Mouse (Mus musculus) embryonic stem cell, embryonic (primary cell): ENCODE data around the gene Papln.

Experiments
- CTCF ChIA-PET, 4 experiments: fragments of 300-600 bp in 2 of 4; fragments of 350-600 bp in 2 of 4; sonication (Branson Sonifier 250); formaldehyde crosslinking; loops; one replicate each; lab custom pipeline; 2022; ENCODE audit warnings: inconsistent platforms in 2 of 4; lab: Charles Lee
- POLR2A ChIA-PET, 4 experiments: fragments of 300-600 bp in 2 of 4; fragments of 350-600 bp in 2 of 4; sonication (Branson Sonifier 250); formaldehyde crosslinking; loops; one replicate each; lab custom pipeline; 2022; ENCODE audit warnings: antibody characterized with exemption in 4 of 4, inconsistent platforms in 1 of 4; lab: Charles Lee

The Papln gene

DNA sequence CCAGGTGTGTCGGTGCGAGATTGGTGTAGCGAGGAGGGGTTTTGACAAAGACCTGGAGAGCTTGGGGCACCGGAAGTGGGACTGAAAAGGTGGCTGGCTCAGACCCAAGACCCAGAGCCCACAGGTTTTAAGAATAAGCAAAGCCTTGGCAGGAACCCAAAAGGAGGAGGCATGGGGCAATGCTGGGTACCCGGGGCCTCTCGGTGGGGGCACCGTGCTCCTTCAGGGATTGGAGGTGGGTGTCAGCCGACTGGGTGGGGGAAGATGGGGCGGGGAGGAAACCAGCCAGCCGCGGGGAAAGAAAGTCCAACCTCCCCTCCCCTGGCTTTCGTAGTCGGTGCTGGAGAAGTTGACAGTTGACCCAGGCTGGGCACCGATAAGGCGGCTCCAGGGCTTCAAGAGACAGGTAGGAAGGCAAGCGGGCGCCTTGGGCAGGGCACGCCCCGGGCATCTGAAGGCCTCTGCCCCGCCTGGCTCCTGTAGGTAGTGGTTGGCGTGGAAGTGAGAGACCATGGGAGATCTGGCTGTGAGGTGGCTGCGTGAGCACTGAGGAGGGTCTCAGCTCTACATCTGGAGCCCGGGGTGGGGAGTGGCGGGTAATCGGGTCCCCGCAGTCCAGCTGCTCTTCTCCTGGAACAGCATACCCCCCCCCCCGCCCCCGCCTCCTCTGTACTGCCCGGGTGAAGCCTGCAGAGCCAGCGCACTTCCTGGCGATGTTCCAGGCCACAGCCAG lies at the start of gene Papln:
Gene Papln, plus strand, starts transcription at position 324 of the 733 bp plus-strand sequence.
- POLR2A ChIA-PET, result interaction anchor here (0.6 to 1.4 kb wide), 8 partner anchors 9 to 131 kb away, joined by 3 to 5 read pairs (median 3); partner anchors contain the start of gene Psen1 (in 1 of the 4)
- CTCF ChIA-PET, result interaction anchor here in 3 of 4 experiments (0.6 to 1.0 kb wide), 5 partner anchors 9 to 346 kb away, joined by 3 to 11 read pairs (median 3); no protein-coding TSS in a partner anchor

DNA sequence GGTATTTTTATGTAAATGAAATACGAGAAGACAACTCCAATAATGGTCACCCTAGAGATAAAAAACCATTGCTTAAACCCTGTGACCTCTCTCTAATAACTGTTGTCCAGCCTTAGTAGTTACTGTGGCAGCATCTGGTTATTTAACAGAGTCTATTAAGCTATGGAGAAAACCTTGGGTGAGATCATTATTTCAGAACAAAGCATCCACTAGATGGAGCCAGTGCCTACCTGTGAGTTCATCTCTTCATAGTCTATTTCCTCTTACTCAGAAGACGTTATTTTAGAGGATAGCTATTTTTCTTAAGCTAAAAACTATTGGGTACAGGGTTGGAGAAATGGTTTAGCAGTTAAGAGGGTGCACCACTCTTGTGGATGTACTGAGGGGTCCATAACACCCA lies 49.7 kb upstream of the Papln start:
- ChIA-PET POLR2A (interaction anchor here in 3 of 4 experiments (0.6 to 1.6 kb wide), 9 partner anchors 11 to 1928 kb away, joined by 3 to 6 read pairs (median 4); partner anchors contain the start of gene Psen1 (in 2 of the 3)), CTCF (interaction anchor here (0.6 to 1.7 kb wide), 21 partner anchors 10 to 419 kb away, joined by 3 to 9 read pairs (median 3); partner anchors contain the start of gene Acot2 (in 1 of the 4))

DNA sequence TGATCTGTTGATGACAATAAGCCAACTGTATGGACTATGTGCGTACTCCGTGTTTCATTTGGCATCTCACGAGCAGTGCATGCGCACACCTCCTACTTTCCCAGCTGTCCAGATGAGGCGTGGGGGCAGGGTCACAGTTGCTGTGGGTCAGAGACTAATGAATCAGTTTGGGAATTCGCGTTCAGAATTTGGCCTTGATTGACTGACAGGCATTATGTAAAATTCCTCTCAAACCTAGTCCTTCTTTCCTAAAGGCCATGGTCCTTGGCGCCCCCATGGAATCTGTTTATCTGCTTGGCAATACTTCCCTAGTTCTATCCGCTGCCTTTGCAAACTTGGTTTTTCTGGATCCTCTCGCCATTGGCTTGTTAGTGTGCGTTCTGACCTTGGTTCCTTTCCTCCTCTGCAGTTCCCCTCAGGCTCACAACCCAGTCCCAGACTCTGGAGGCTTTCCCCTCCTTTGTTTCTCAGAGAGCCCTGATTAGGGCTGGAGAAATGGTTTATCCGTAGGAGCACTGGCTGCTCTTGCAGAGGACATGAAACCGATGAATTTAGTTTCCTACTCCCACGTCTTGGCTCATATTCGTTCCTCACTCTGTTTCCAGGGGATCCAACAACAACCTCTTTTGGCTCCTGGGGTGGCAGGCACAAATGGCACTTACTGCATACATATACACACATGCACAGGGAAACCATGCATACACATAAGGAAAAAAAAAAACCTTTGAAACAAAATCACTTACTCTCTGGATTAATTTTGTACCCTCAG lies 46.8 kb upstream of the Papln start:
- CTCF ChIA-PET, result no interaction called here
- POLR2A ChIA-PET, result no interaction called here

GRCm38 (mm10) chr12:83719431-83719830 lies 44.0 kb upstream of the Papln start:
- CTCF ChIA-PET, result interaction anchor here in 1 of 4 experiments (0.7 kb wide), 1 partner anchor 802 kb away, joined by 12 read pairs; no protein-coding TSS in a partner anchor
- POLR2A ChIA-PET, result interaction anchor here in 1 of 4 experiments (0.7 kb wide), 1 partner anchor 67 kb away, joined by 4 read pairs; no protein-coding TSS in a partner anchor

GRCm38 (mm10) chr12:83721281-83721680 lies 42.2 kb upstream of the Papln start:
- ChIA-PET CTCF (interaction anchor here in 1 of 4 experiments (1.2 kb wide), 1 partner anchor 342 kb away, joined by 3 read pairs; no protein-coding TSS in a partner anchor), POLR2A (interaction anchor here in 3 of 4 experiments (0.7 to 1.4 kb wide), 4 partner anchors 10 to 188 kb away, joined by 3 to 6 read pairs (median 3); no protein-coding TSS in a partner anchor)

DNA sequence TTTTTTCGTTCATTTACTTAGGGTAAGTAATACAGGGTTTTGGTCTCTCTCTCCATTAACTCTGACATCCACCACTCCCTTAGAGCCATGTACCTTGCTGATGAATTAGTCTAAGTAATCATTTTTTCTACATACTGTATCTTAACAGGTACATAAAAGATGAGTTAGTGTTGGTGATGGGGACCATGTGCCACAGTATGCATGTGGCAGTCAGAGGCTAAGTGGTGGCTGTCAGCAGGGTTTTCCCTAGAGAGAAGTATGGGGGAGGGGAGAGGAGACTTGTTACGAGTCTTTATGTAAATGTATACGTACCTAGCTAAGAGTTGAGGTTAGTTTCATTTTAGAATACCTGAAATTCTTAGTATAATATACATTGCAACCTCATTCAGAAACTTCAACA lies 40.4 kb upstream of the Papln start:
- ChIA-PET POLR2A (interaction anchor here in 1 of 4 experiments (0.8 kb wide), 1 partner anchor 12 kb away, joined by 3 read pairs; no protein-coding TSS in a partner anchor), CTCF (no interaction called here)

DNA sequence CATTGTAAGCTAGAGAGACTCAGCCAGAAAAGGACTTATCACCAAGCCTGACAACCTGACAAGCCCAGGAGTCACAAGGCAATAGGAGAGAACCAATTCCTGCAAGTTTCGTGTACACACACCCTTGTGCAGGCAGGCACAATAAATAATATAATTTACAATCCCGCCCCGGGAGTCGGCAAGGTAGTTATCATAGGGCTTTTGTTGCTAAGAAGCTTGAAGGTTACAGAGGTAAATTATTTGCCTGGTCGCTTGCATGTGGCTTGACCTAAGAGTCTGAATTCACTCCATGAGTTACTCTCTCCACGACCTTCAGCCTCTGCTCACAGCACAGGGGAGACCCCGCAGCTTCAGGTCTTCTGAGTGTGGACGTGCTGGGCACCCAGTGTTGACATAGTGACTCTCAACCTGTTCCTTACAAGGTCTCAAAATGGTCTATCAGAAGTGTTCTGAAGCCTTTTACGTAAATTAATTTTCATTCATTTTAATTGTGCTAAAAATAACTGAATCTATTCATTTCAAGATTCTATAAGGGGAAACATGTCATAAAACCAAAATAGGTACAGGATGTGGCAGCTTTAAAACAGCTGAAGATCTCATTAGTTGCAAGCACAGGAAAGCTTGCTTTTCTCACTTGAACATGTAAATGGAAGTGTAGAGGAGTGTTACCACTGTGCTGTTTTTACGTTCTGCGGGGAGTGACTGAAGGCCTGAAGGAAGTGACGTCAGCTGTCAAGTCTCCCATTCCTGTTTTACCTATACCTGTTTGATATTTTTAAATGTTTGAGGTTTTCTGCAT lies 36.7 kb upstream of the Papln start:
- ChIA-PET POLR2A (interaction anchor here in 2 of 4 experiments (0.6 to 1.0 kb wide), 2 partner anchors 9 to 180 kb away, joined by 3 read pairs; no protein-coding TSS in a partner anchor), CTCF (interaction anchor here in 1 of 4 experiments (0.5 kb wide), 1 partner anchor 467 kb away, joined by 3 read pairs; no protein-coding TSS in a partner anchor)

GRCm38 (mm10) chr12:83732225-83732624 lies 31.2 kb upstream of the Papln start:
- ChIA-PET POLR2A (interaction anchor here in 2 of 4 experiments (0.6 to 1.3 kb wide), 4 partner anchors 8 to 100 kb away, joined by 3 to 5 read pairs (median 4); partner anchors contain the start of gene Psen1 (in 1 of the 2)), CTCF (interaction anchor here in 1 of 4 experiments (1.1 kb wide), 1 partner anchor 38 kb away, joined by 3 read pairs; no protein-coding TSS in a partner anchor)

- CTCF ChIA-PET, result interaction anchor here in 1 of 4 experiments (0.6 kb wide), 1 partner anchor 67 kb away, joined by 3 read pairs; no protein-coding TSS in a partner anchor
- POLR2A ChIA-PET, result interaction anchor here in 2 of 4 experiments (1.2 to 1.7 kb wide), 3 partner anchors 11 to 102 kb away, joined by 3 to 7 read pairs (median 5); partner anchors contain the start of gene Rbm25 (in 1 of the 2)
Observed at GRCm38 (mm10) chr12:83734047-83734446, 29.4 kb upstream of the Papln start.

GRCm38 (mm10) chr12:83736236-83736635 lies 27.2 kb upstream of the Papln start:
- POLR2A ChIA-PET, result interaction anchor here in 1 of 4 experiments (0.6 to 1.5 kb wide), 4 partner anchors 8 to 27 kb away, joined by 3 to 4 read pairs (median 3); no protein-coding TSS in a partner anchor
- CTCF ChIA-PET, result no interaction called here

GRCm38 (mm10) chr12:83738651-83739050 lies 24.8 kb upstream of the Papln start:
- CTCF ChIA-PET, result interaction anchor here in 1 of 4 experiments (0.6 kb wide), 1 partner anchor 897 kb away, joined by 3 read pairs; no protein-coding TSS in a partner anchor

GRCm38 (mm10) chr12:83741722-83742121 lies 21.7 kb upstream of the Papln start:
- ChIA-PET POLR2A (interaction anchor here in 1 of 4 experiments (0.6 kb wide), 1 partner anchor 452 kb away, joined by 3 read pairs; no protein-coding TSS in a partner anchor), CTCF (no interaction called here)

More at GRCm38 (mm10) chr12:83738651-83739050, 24.8 kb upstream of the Papln start:
- POLR2A ChIA-PET, result no interaction called here

GRCm38 (mm10) chr12:83742834-83743233 lies 20.6 kb upstream of the Papln start:
- CTCF ChIA-PET, result no interaction called here
- POLR2A ChIA-PET, result no interaction called here

GRCm38 (mm10) chr12:83743712-83744111 lies 19.7 kb upstream of the Papln start:
- ChIA-PET CTCF (no interaction called here), POLR2A (interaction anchor here in 1 of 4 experiments (1.1 kb wide), 1 partner anchor 8 kb away, joined by 3 read pairs; no protein-coding TSS in a partner anchor)

- POLR2A ChIA-PET, result interaction anchor here in 2 of 4 experiments (0.6 to 1.5 kb wide), 3 partner anchors 11 to 61 kb away, joined by 3 to 6 read pairs (median 3); partner anchors contain the start of gene Psen1 (in 1 of the 2)
- CTCF ChIA-PET, result interaction anchor here in 2 of 4 experiments (0.5 to 0.9 kb wide), 2 partner anchors 35 to 172 kb away, joined by 3 to 4 read pairs; no protein-coding TSS in a partner anchor
Observed at GRCm38 (mm10) chr12:83749186-83749585, 14.2 kb upstream of the Papln start.

DNA sequence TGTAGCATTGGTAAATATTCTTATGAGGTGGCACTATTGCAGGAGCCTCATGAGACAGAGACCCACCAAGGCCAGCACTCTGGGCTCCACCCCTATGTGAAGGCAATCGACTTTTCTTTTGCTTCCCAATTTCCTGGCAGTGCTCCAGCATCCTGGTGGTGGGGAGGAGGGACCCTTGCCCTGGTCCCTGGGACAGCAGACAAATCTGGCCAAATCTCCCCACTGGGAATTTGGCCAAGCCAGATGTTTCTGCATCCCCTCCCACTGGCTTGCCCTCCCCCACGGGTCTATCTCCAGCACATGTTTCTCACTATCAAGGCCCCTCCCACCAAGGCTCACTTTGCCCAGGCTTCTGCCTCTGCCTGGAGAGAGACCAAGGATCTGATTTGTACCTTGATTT lies 10.9 kb upstream of the Papln start:
- POLR2A ChIA-PET, result no interaction called here
- CTCF ChIA-PET, result no interaction called here

- ChIA-PET POLR2A (interaction anchor here in 2 of 4 experiments (0.5 to 0.6 kb wide), 2 partner anchors 38 to 199 kb away, joined by 3 to 9 read pairs; no protein-coding TSS in a partner anchor), CTCF (no interaction called here)
Observed at GRCm38 (mm10) chr12:83758735-83759134, 4.7 kb upstream of the Papln start.
